Mouse (Mus musculus) MEL (cell line): ENCODE results near the gene Wnt5a. TPM values are rescaled to one million over a fixed set of nuclear protein-coding genes. Genes with fewer than 3 reads are reported as not detected.

Experiments used
- DNase-seq: peaks from one replicate; pipeline ENCODE4 v3.0.0; 2011; ENCODE audit warnings: low read depth, low spot score
- H3K27ac ChIP-seq: 2 replicates; pipeline ENCODE4 v1.5.1; 2012; ENCODE audit warnings: low read depth, mild to moderate bottlenecking, control low read depth, low read length, moderate library complexity; ENCODE audit not compliant: control insufficient read depth
- H3K27me3 ChIP-seq, 2 experiments: fragments of 150-350 bp in 1 of 2; sonication (generic) in 1 of 2; 2 replicates each; pipeline ENCODE4 v1.6.1; 2012; ENCODE audit warnings: low read length in 2 of 2, mild to moderate bottlenecking in 2 of 2, improper control_type of control experiment in 1 of 2, moderate library complexity in 1 of 2; ENCODE audit not compliant: insufficient read depth in 2 of 2, control insufficient read depth in 1 of 2
- H3K36me3 ChIP-seq, 2 experiments: 2 replicates each; pipeline ENCODE4 v1.6.1; 2012 to 2014; ENCODE audit warnings: low read length in 2 of 2, improper control_type of control experiment in 1 of 2, inconsistent platforms in 1 of 2, mild to moderate bottlenecking in 1 of 2; ENCODE audit not compliant: insufficient read depth in 2 of 2, control insufficient read depth in 1 of 2
- H3K4me1 ChIP-seq, 2 experiments: fragments of 150-350 bp in 1 of 2; sonication (generic) in 1 of 2; 2 replicates each; pipeline ENCODE4 v1.6.1; 2012; ENCODE audit warnings: low read length in 2 of 2, improper control_type of control experiment in 1 of 2, mild to moderate bottlenecking in 1 of 2; ENCODE audit not compliant: insufficient read depth in 2 of 2, control insufficient read depth in 1 of 2
- H3K4me3 ChIP-seq, 2 experiments: fragments of 150-350 bp in 1 of 2; sonication (generic) in 1 of 2; 2 replicates each; pipeline ENCODE4 v1.5.1; 2012; ENCODE audit warnings: low read depth in 2 of 2, low read length in 2 of 2, mild to moderate bottlenecking in 2 of 2, moderate library complexity in 2 of 2, control low read depth in 1 of 2, improper control_type of control experiment in 1 of 2; ENCODE audit not compliant: control insufficient read depth in 1 of 2, insufficient read depth in 1 of 2
- H3K79me2 ChIP-seq: 2 replicates; pipeline ENCODE4 v1.6.1; 2012; ENCODE audit warnings: mild to moderate bottlenecking, low read length, moderate library complexity; ENCODE audit not compliant: control insufficient read depth, poor library complexity, insufficient read depth
- H3K9ac ChIP-seq: 2 replicates; pipeline ENCODE4 v1.6.1; 2012; ENCODE audit warnings: low read depth, mild to moderate bottlenecking, control low read depth, low read length, moderate library complexity; ENCODE audit not compliant: control insufficient read depth, poor library complexity, severe bottlenecking
- H3K9me3 ChIP-seq: fragments of 150-350 bp; sonication (generic); replicated peaks from 2 replicates; pipeline ENCODE4 v1.6.1; 2012; ENCODE audit warnings: mild to moderate bottlenecking, low read length, improper control_type of control experiment, moderate library complexity; ENCODE audit not compliant: insufficient read depth
- CHD1 ChIP-seq: IDR thresholded peaks from 2 replicates; pipeline ENCODE4 v1.6.1; 2012; ENCODE audit warnings: low read depth, mild to moderate bottlenecking, inconsistent platforms, low read length, improper control_type of control experiment
- CTCF ChIP-seq, 3 experiments: IDR thresholded peaks in 2 of 3; conservative IDR thresholded peaks in 1 of 3; 2 replicates each; pipeline ENCODE4 v1.5.1; 2011 to 2012; ENCODE audit warnings: low read length in 3 of 3, low read depth in 2 of 3, mild to moderate bottlenecking in 2 of 3, improper control_type of control experiment in 1 of 3, inconsistent platforms in 1 of 3, mixed read lengths in 1 of 3, moderate library complexity in 1 of 3; ENCODE audit not compliant: control insufficient read depth in 1 of 3, insufficient read depth in 1 of 3, poor library complexity in 1 of 3, severe bottlenecking in 1 of 3
- E2F4 ChIP-seq: IDR thresholded peaks from 2 replicates; pipeline ENCODE4 v1.6.1; 2011; ENCODE audit warnings: low read depth, low read length, improper control_type of control experiment, borderline replicate concordance
- ELF1 ChIP-seq: IDR thresholded peaks from 2 replicates; pipeline ENCODE4 v1.6.1; 2014; ENCODE audit warnings: low read depth, mild to moderate bottlenecking, inconsistent platforms, low read length, improper control_type of control experiment, moderate library complexity
- GABPA ChIP-seq: IDR thresholded peaks from 2 replicates; pipeline ENCODE4 v1.6.1; 2012; ENCODE audit warnings: low read depth, mild to moderate bottlenecking, inconsistent platforms, low read length, improper control_type of control experiment, moderate library complexity
- GATA1 ChIP-seq: IDR thresholded peaks from 2 replicates; pipeline ENCODE4 v1.6.1; 2011; ENCODE audit warnings: low read depth, low read length, improper control_type of control experiment
- MAFK ChIP-seq: IDR thresholded peaks from 2 replicates; pipeline ENCODE4 v1.6.1; 2011; ENCODE audit warnings: low read depth, mild to moderate bottlenecking, low read length, improper control_type of control experiment, borderline replicate concordance
- MAX ChIP-seq: IDR thresholded peaks from 2 replicates; pipeline ENCODE4 v1.6.1; 2011; ENCODE audit warnings: low read length, improper control_type of control experiment
- MAZ ChIP-seq: IDR thresholded peaks from 2 replicates; pipeline ENCODE4 v1.6.1; 2012; ENCODE audit warnings: low read depth, mild to moderate bottlenecking, inconsistent platforms, low read length, improper control_type of control experiment
- MEF2A ChIP-seq: IDR thresholded peaks from 2 replicates; pipeline ENCODE4 v1.6.1; 2014; ENCODE audit warnings: low read depth, mild to moderate bottlenecking, inconsistent platforms, low read length, improper control_type of control experiment; ENCODE audit not compliant: poor library complexity, insufficient replicate concordance, severe bottlenecking; ENCODE audit errors: extremely low read depth
- MXI1 ChIP-seq: IDR thresholded peaks from 2 replicates; pipeline ENCODE4 v1.6.1; 2011; ENCODE audit warnings: mild to moderate bottlenecking, low read depth, low read length, improper control_type of control experiment
- MYB ChIP-seq: IDR thresholded peaks from 2 replicates; pipeline ENCODE4 v1.6.1; 2011; ENCODE audit warnings: mild to moderate bottlenecking, low read depth, low read length, improper control_type of control experiment
- NELFE ChIP-seq: IDR thresholded peaks from 2 replicates; pipeline ENCODE4 v1.6.1; 2011; ENCODE audit warnings: low read depth, low read length, improper control_type of control experiment
- NRF1 ChIP-seq: IDR thresholded peaks from 2 replicates; pipeline ENCODE4 v1.6.1; 2014; ENCODE audit warnings: low read depth, mild to moderate bottlenecking, inconsistent platforms, low read length, improper control_type of control experiment, moderate library complexity; ENCODE audit not compliant: poor library complexity, insufficient read depth, severe bottlenecking
- POLR2A ChIP-seq, 2 experiments: IDR thresholded peaks; 2 replicates each; pipeline ENCODE4 v1.6.1; 2011 to 2012; ENCODE audit warnings: low read length in 2 of 2, mild to moderate bottlenecking in 2 of 2, control low read depth in 1 of 2, improper control_type of control experiment in 1 of 2, low read depth in 1 of 2, moderate library complexity in 1 of 2; ENCODE audit not compliant: control insufficient read depth in 1 of 2, insufficient read depth in 1 of 2, poor library complexity in 1 of 2
- POLR2AphosphoS2 ChIP-seq: IDR thresholded peaks from 2 replicates; pipeline ENCODE4 v1.6.1; 2011; ENCODE audit warnings: low read length, improper control_type of control experiment
- POLR2AphosphoS5 ChIP-seq: IDR thresholded peaks from 2 replicates; pipeline ENCODE4 v1.6.1; 2012; ENCODE audit warnings: low read depth, borderline replicate concordance, mild to moderate bottlenecking, inconsistent platforms, low read length, moderate library complexity, mixed read lengths
- RAD21 ChIP-seq: IDR thresholded peaks from 2 replicates; pipeline ENCODE4 v1.6.1; 2011; ENCODE audit warnings: mild to moderate bottlenecking, low read depth, low read length, improper control_type of control experiment
- RCOR1 ChIP-seq: IDR thresholded peaks from 2 replicates; pipeline ENCODE4 v1.6.1; 2012; ENCODE audit warnings: low read depth, mild to moderate bottlenecking, inconsistent platforms, low read length, improper control_type of control experiment
- SMC3 ChIP-seq: IDR thresholded peaks from 2 replicates; pipeline ENCODE4 v1.6.1; 2011; ENCODE audit warnings: low read depth, low read length, improper control_type of control experiment
- TCF12 ChIP-seq: IDR thresholded peaks from 2 replicates; pipeline ENCODE4 v1.6.1; 2014; ENCODE audit warnings: low read depth, mild to moderate bottlenecking, inconsistent platforms, low read length, improper control_type of control experiment, moderate library complexity
- USF1 ChIP-seq: IDR thresholded peaks from 2 replicates; pipeline ENCODE4 v1.6.1; 2014; ENCODE audit warnings: low read depth, mild to moderate bottlenecking, inconsistent platforms, low read length, improper control_type of control experiment, moderate library complexity
- USF2 ChIP-seq, 2 experiments: IDR thresholded peaks; 2 replicates each; pipeline ENCODE4 v1.6.1; 2011 to 2012; ENCODE audit warnings: improper control_type of control experiment in 2 of 2, low read length in 2 of 2, borderline replicate concordance in 1 of 2, inconsistent platforms in 1 of 2, low read depth in 1 of 2, mild to moderate bottlenecking in 1 of 2; ENCODE audit not compliant: insufficient read depth in 1 of 2
- ZMIZ1 ChIP-seq: IDR thresholded peaks from 2 replicates; pipeline ENCODE4 v1.6.1; 2012; ENCODE audit warnings: low read depth, mild to moderate bottlenecking, inconsistent platforms, low read length, improper control_type of control experiment, moderate library complexity
- ZNF384 ChIP-seq: IDR thresholded peaks from 2 replicates; pipeline ENCODE4 v1.6.1; 2012; ENCODE audit warnings: low read depth, mild to moderate bottlenecking, inconsistent platforms, low read length, improper control_type of control experiment
- polyA plus RNA-seq, 2 experiments: library from polyadenylated mRNA; stranded (reverse) in 1 of 2; unstranded in 1 of 2; fragments of >175 nt in 1 of 2; fragments of >200 nt in 1 of 2; gene quantifications; 2 replicates each; pipeline versions ENCODE4 v1.2.1 to v1.2.4; 2012; ENCODE audit warnings: low replicate concordance in 2 of 2, low read depth in 1 of 2; ENCODE audit not compliant: insufficient read length in 2 of 2, insufficient read depth in 1 of 2, missing spikeins in 1 of 2
- total RNA-seq: library from RNA; depleted of rRNA; stranded (reverse); fragments of 300-350 nt; gene quantifications from 2 replicates; pipeline ENCODE4 v1.2.3, GENCODE M21; 2012

Wnt5a gene
- total and polyA plus RNA-seq, 3 experiments: not detected

GRCm38 (mm10) chr14:28507471-28507870, 2.9 kb downstream of the Wnt5a start:
- Histone ChIP-seq H3K27me3 (no peaks in the 10 kb centered on the region), H3K27ac (no peak overlapping the region), H3K79me2 (no peaks in the 10 kb centered on the region), H3K36me3 (no peaks in the 10 kb centered on the region), H3K9me3 (no peaks in the 10 kb centered on the region), H3K4me3 (no peak overlapping the region), H3K4me1 (no peaks in the 10 kb centered on the region), H3K9ac (no peak overlapping the region)
- no peak for DNase-seq
- TF ChIP-seq ZMIZ1: no peak
- TF ChIP-seq NRF1: no peak
- no peak for TF ChIP-seq TCF12
- TF ChIP-seq MAFK: no peak
- no peak for TF ChIP-seq GATA1
- no peak for TF ChIP-seq ZNF384
- no peak for TF ChIP-seq E2F4
- no peak for TF ChIP-seq MAX
- no peak for TF ChIP-seq USF1
- no peak for TF ChIP-seq MEF2A
- no peak for TF ChIP-seq RCOR1
- no peak for TF ChIP-seq POLR2AphosphoS5
- no peak for TF ChIP-seq MXI1
- TF ChIP-seq GABPA: no peak
- TF ChIP-seq USF2 (IDR thresholded peaks at IDR 0.05; ENCODE audit: borderline replicate concordance in 1 of 2, insufficient read depth in 1 of 2, low read depth in 1 of 2, low read length in 2 of 2): no peak

- Histone ChIP-seq H3K36me3 (no peaks in the 10 kb centered on the region), H3K27ac (no peak overlapping the region), H3K27me3 (no peaks in the 10 kb centered on the region), H3K9me3 (no peaks in the 10 kb centered on the region), H3K4me3 (no peak overlapping the region), H3K9ac (no peak overlapping the region), H3K4me1 (no peaks in the 10 kb centered on the region), H3K79me2 (no peaks in the 10 kb centered on the region)
- DNase-seq: no peak
- TF ChIP-seq ELF1: no peak
- no peak for TF ChIP-seq SMC3
- no peak for TF ChIP-seq MYB
- TF ChIP-seq CHD1: no peak
- no peak for TF ChIP-seq NELFE
- no peak for TF ChIP-seq POLR2A (IDR thresholded peaks at IDR 0.05; ENCODE audit: control insufficient read depth in 1 of 2, insufficient read depth in 1 of 2, low read depth in 1 of 2, low read length in 2 of 2, poor library complexity in 1 of 2)
- no peak for TF ChIP-seq MAZ
- no peak for TF ChIP-seq RAD21
- no peak for TF ChIP-seq POLR2AphosphoS2
- TF ChIP-seq CTCF (IDR thresholded peaks at IDR 0.05 in 2 of 3, conservative IDR thresholded peaks at IDR 0.05 in 1 of 3; ENCODE audit: control insufficient read depth in 1 of 3, insufficient read depth in 1 of 3, low read depth in 2 of 3, low read length in 3 of 3, poor library complexity in 1 of 3, severe bottlenecking in 1 of 3): no peak
- no peak for TF ChIP-seq USF1
Measured at GRCm38 (mm10) chr14:28508288-28509258, 4.0 kb downstream of the Wnt5a start.
